Mouse (Mus musculus) urinary bladder, adult 2 months (tissue): ENCODE data around the gene Adcy6. TPM values are rescaled to one million over a fixed set of nuclear protein-coding genes. Genes with fewer than 3 reads are reported as not detected.
A peak's percentile ranks its signal among the peaks of the same experiment; 100 is the strongest.
"Not testable (repeated sequence)": the region's sequence is repeated elsewhere in the genome, so short reads cannot be mapped to it uniquely, and the experiment has no call there.

ENCODE experiments used
- DNase-seq: peaks from one replicate; pipeline ENCODE4 v3.0.0; 2022; ENCODE audit warnings: low spot score
- polyA plus RNA-seq: library from polyadenylated mRNA; depleted of rRNA; stranded (reverse); fragments of >200 nt; gene quantifications from 2 replicates; pipeline ENCODE4 v1.2.3, GENCODE M21; 2012

The Adcy6 gene
- polyA plus RNA-seq, 1 experiment = 43.2 TPM

DNA sequence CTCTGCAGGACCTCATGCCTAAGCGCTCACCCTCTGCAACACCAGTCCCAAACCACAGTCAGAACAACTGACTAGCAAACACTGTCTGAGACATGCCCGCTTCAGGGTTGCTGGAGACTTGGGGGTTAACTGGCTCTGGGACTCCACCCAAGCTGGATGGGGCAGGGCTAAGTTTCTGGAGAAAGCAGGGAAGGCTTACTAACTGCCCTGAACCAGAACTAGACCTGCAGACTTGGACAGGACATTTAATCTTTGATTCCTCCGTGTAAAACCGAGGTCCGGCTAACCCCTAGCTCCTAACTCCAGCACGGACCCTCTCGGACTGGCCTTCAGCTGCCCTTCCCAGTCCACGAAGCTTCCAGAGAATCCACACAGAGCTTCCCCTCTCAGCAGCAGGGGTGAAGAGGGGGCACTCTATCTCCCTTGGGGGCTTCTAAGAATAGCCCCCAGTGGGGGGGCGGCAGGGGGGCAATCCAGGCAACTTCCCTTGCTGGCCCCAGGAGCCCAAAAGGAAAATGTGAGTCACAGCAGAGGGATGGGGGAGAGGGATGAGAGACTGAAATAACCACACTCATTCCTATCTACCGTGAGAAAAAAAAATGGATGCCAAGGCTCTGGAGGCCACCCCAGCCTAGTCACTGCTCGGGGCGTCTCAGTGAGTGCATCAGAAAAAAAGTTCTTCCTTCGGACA is 7.5 kb downstream of the Adcy6 start:
- DNase-seq = no peak

- DNase-seq = no peak
These were observed 8.1 kb downstream of the Adcy6 start for GRCm38 (mm10) chr15:98601832-98602190.

DNA sequence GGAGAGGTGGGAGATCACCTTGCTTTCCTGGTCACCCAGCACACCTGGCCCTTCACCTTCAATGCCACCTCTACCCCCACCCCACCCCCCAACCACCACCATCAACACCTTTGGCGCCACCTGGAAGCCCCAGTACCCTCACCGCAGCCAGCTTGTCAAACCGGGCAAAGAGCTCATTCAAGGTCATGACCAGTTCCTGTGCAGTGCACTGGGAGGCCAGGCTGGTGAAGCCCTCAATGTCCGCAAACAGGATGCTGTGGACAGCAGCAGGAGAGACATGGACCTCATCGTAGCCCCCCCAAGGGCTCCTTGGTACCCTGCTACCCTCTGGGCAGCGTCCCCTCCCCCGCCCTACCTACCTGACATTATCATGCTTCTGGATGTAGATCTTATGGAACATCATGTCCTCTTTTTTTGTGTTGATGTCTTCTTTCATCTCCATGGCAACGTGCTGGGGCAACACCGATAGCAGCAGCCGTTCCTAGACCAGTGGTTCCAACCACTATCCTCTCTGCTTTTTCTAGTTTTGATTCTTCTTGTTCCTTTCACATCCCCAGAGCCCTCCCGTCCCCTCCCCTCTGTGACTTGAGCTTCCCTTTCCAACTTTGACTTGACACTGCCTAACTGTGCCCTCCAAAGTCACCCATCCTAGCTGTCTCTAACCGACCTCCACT is 9.7 kb downstream of the Adcy6 start:
- no peak for DNase-seq

DNA sequence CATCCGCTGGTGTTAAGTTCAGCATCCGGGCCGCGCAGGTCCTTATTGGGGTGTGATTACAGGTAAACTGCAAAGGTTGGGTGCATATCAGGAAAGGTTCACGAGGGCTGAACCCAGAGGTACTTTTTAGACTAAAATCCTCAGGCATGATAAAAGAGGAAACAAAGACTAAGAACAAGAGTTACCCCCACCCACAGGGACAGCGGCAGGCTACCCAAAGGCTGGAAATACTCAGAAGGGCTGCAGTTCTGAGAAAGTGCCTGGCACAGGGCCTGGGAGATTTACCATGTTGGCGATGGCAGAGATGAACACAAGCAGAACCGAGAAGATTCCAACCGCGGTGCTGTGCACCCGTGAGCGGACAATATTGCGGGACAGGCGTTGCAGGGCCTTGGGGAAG is 13.3 kb downstream of the Adcy6 start:
- no peak for DNase-seq

DNA sequence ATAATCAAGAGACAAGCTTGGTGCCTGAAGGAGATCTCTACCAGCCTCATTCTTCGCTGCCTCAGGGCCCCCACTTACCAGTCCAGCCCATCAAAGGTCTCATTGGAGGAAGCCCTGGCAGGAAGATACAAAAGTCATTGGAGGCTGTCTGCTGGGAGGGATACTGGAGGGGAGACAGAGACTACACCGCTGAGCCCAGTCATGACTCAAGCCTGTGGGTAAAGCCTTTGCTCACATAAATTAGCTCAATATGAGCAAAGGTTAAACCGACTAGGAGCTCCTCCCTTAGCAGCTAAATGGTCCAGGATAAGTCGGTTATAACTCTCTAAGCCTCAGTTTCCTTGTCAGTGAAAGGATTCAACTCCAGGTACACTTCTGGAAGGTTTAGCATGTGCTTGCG is 14.8 kb downstream of the Adcy6 start:
- no peak for DNase-seq

GRCm38 (mm10) chr15:98594193-98594592 is 15.7 kb downstream of the Adcy6 start:
- DNase-seq = no peak

- DNase-seq = no peak
These were observed 18.5 kb downstream of the Adcy6 start for GRCm38 (mm10) chr15:98591396-98591795.

- DNase-seq = no peak
These were observed 20.1 kb downstream of the Adcy6 start for GRCm38 (mm10) chr15:98589640-98590336.

DNA sequence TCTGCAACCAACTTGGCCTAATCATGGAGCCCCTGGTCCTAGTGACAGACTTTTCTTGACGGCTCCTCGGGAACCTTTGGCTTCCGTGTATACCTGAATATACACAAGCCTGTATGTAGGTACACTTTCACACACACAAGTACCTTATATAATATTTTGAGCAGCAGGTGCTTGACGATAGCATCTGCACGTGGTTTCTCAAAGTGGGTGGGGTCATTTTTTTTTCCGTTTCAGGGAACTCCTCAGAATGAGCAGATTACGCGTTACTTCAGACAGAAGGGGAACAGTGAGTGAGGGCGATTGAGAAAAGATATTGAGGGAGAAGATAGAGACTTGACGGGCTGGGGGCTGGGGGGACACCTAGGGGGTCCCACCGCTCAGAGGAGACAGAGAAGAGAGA is 22.1 kb downstream of the Adcy6 start:
- no peak for DNase-seq

GRCm38 (mm10) chr15:98586141-98586540 is 23.7 kb downstream of the Adcy6 start:
- not testable (repeated sequence) for DNase-seq

DNA sequence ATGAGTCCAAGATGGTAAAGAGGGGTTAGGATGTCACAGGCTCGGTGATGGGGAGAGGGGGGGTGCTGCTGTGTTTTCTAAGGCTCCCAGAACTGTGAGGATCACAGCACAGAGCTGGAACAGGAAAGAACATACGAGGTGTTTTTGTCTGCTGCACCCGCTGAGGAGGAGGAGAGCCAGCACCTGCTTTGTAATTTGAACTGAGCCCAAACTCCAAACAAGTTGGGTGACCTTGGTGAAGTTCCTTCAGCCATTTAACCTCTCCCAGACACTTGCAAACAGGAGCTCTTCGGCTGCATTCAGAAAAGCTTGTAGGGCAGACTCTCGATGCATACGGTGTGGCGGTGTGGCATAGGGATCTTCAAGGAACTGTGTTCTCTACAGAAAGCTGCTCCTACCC is 24.5 kb downstream of the Adcy6 start:
- DNase-seq = no peak

DNA sequence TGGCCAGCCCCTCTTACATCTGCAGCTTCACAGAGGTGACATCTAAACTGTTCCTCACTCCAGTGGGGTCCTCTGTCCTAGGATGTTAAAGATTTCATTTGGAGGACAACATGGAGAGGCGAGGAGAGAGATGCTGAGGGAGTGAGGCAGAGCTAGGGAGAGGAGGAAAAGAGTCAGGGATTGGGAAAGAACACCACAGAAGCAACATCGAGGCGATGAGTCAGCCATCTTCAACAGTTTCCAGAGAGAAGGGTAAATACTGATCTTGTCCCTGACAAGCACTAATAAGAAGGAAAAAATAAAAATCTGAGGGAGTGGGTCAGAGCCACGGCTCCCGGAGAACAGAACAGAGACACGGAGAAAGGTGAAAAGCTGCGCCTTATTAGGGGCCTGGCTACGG is 26.9 kb downstream of the Adcy6 start:
- DNase-seq = no peak

DNA sequence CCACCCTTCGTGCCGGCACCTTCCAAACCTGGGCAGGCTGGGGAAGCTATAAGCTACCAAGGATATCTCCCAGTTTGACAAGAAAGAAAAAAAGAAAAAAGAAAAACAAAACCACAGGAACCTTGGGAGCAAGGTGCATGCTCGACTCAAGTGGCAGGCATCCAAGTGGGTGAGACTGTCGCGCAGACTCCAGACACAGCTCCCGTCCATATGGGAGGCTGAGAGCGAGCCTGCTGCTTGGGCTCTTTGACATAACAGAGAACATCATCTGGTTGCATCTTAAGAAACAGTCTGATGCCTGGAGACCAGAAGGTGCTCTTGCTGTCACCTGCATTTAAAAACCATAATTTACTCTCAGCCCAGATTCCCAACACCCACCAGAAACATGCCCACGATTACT is 27.5 kb downstream of the Adcy6 start:
- DNase-seq = no peak

- DNase-seq = peak; percentile 39
These were observed 29.9 kb downstream of the Adcy6 start for GRCm38 (mm10) chr15:98579795-98580464.

GRCm38 (mm10) chr15:98579310-98579709 is 30.6 kb downstream of the Adcy6 start:
- DNase-seq = no peak

GRCm38 (mm10) chr15:98573293-98573692 is 36.6 kb downstream of the Adcy6 start:
- DNase-seq = no peak

- no peak for DNase-seq
These were observed 38.9 kb downstream of the Adcy6 start, which contains the start of the genes Ccnt1 and 4930415O20Rik for GRCm38 (mm10) chr15:98570873-98571538. Gene Ccnt1 (minus strand): TSS chr15:98570923. Gene 4930415O20Rik (plus strand): TSS chr15:98571004.

GRCm38 (mm10) chr15:98569795-98570365 is 40.0 kb downstream of the Adcy6 start:
- DNase-seq = no peak

DNA sequence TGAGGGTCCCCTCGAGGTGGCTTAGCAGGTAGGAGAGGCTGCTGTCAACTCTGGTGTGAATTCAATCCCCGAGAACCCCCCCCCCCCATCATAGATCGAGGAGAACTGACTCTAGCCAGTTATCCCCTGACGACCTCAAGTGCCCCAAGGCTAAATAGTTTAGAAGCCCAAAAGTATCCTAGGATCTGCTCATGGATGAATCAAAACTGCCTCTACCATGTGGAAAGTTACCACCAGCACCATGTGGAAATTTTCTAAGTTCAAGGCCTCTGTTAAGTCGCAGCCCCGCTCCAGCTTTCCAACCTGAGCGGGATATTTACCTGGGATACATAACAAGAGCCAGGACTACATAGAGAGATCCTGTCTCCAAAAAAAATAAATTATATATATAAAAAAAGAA is 40.7 kb downstream of the Adcy6 start:
- DNase-seq = no peak

- DNase-seq = no peak
These were observed 41.4 kb downstream of the Adcy6 start for GRCm38 (mm10) chr15:98568256-98569033.
